Mouse (Mus musculus): ENCODE results near the gene Olfr810. TPM values are rescaled to one million over a fixed set of nuclear protein-coding genes. Genes with fewer than 3 reads are reported as not detected.

Gene Olfr810
- total RNA-seq (2022) = not detected

GRCm38 (mm10) chr10:129794817-129795216, at the start of gene Olfr810:
Gene Olfr810, minus strand, starts transcription at chr10:129794917.
- DNase-seq (ENCODE audit: low spot score in 2 of 2) = no peak

DNA sequence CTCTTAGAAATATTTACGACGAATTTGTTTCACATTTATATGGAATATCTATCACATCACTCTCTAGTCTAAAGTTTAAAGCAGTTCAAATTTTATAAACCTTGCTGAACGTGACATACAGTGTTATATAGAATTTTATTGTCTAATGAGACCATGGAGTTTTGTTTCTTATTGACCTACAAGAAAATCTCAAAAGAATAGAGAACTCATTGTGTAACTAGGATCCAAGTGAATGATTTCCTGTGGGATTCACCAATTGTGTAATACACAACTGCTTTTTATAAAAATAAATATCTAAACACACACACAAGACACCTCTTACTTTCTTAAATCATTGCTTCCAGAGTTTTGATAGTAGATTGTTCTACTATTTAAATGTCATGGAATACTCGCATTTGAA, 9.6 kb upstream of the Olfr810 start, which contains the start of gene Olfr811:
Gene Olfr811 (minus strand): TSS at position 101 of the 400 bp plus-strand sequence.
- DNase-seq (ENCODE audit: low spot score in 2 of 2) = no peak

- DNase-seq (ENCODE audit: low spot score in 2 of 2) = no peak
Observed at GRCm38 (mm10) chr10:129778123-129778522, 16.6 kb downstream of the Olfr810 start.

DNA sequence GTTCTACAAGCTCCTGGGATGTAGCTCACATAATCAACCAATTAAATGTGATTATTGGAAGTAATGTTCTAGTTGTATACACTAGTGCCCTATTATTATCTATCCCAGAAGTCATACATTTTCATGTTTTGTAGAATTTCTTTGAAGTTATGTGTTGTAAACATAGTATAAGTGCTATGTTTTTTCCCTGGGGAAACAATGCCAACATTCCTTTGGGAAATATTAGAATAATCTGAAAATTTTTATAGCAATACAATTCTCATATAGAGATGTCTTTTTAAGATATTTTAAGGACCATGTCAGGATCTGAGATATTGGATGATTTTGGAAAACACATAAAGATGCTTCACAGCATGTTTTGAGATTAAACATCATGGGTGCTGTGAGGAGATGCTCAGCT, 20.4 kb downstream of the Olfr810 start, which contains the start of gene Olfr809:
Gene Olfr809 (plus strand): TSS at position 301 of the 400 bp plus-strand sequence.
- no peak for DNase-seq (ENCODE audit: low spot score in 2 of 2)

GRCm38 (mm10) chr10:129765182-129765581, 29.5 kb downstream of the Olfr810 start, which contains the start of gene Olfr808:
Gene Olfr808, plus strand, starts transcription at chr10:129765482.
- DNase-seq (ENCODE audit: low spot score in 2 of 2) = no peak

GRCm38 (mm10) chr10:129757693-129758092, 37.0 kb downstream of the Olfr810 start, which contains the start of gene Olfr807:
Gene Olfr807, minus strand, starts transcription at chr10:129757793.
- no peak for DNase-seq (ENCODE audit: low spot score in 2 of 2)

- DNase-seq (ENCODE audit: low spot score in 2 of 2) = no peak
Observed at GRCm38 (mm10) chr10:129741821-129742220, 52.9 kb downstream of the Olfr810 start, which contains the start of gene Olfr806. Gene Olfr806, minus strand, starts transcription at chr10:129741921.

Other genes with a start within 250 kb of the Olfr810 start
- not detected for gene Olfr794, start 227.3 kb downstream of the Olfr810 start, total RNA-seq (2022)
- not detected for gene Olfr796, start 182.3 kb downstream of the Olfr810 start, total RNA-seq (2022)
- not detected for gene Olfr798, start 167.0 kb downstream of the Olfr810 start, total RNA-seq (2022)
- not detected for gene Olfr799, start 157.4 kb downstream of the Olfr810 start, total RNA-seq (2022)
- gene Olfr800, start 137.2 kb downstream of the Olfr810 start, total RNA-seq (2022) = not detected
- gene Olfr801, start 121.1 kb downstream of the Olfr810 start, total RNA-seq (2022) = not detected
- under 1 TPM in 1 of 4 experiments, not detected in 3; 0.11 TPM for gene Olfr802, start 106.7 kb downstream of the Olfr810 start, total RNA-seq (2022)
- not detected for gene Olfr803, start 100.6 kb downstream of the Olfr810 start, total RNA-seq (2022)
- gene Olfr804, start 91.7 kb downstream of the Olfr810 start, total RNA-seq (2022) = not detected
- not detected for gene Olfr805, start 65.5 kb downstream of the Olfr810 start, total RNA-seq (2022)
- not detected for gene Olfr806, start 53.0 kb downstream of the Olfr810 start, total RNA-seq (2022)
- gene Olfr807, start 37.1 kb downstream of the Olfr810 start, total RNA-seq (2022) = not detected
- not detected for gene Olfr808, start 29.4 kb downstream of the Olfr810 start, total RNA-seq (2022)
- not detected for gene Olfr809, start 20.3 kb downstream of the Olfr810 start, total RNA-seq (2022)
- not detected for gene Olfr811, start 9.5 kb upstream of the Olfr810 start, total RNA-seq (2022)
- not detected for gene Olfr812, start 51.2 kb upstream of the Olfr810 start, total RNA-seq (2022)
- not detected for gene Olfr813, start 60.5 kb upstream of the Olfr810 start, total RNA-seq (2022)
- not detected for gene Olfr814, start 84.9 kb upstream of the Olfr810 start, total RNA-seq (2022)
- gene Olfr815, start 111.0 kb upstream of the Olfr810 start, total RNA-seq (2022) = not detected
- not detected for gene Olfr816, start 120.7 kb upstream of the Olfr810 start, total RNA-seq (2022)
- gene Olfr818, start 154.2 kb upstream of the Olfr810 start, total RNA-seq (2022) = not detected
- not detected for gene Olfr819, start 172.3 kb upstream of the Olfr810 start, total RNA-seq (2022)
- gene Olfr247, start 181.2 kb upstream of the Olfr810 start, total RNA-seq (2022) = not detected
- gene Gm10310, start 190.1 kb upstream of the Olfr810 start, total RNA-seq (2022) = not detected
- not detected for gene Olfr820, start 217.7 kb upstream of the Olfr810 start, total RNA-seq (2022)
- gene Olfr821, start 235.4 kb upstream of the Olfr810 start, total RNA-seq (2022) = not detected

All from left cerebral cortex, adult 8-10 months (tissue).